Mouse (Mus musculus): Measurements from ENCODE around the gene Fance. TPM values are rescaled to one million over a fixed set of nuclear protein-coding genes. Genes with fewer than 3 reads are reported as not detected.

The Fance gene
- polyA plus RNA-seq, 1 experiment from 2014 or later: 25.9 TPM

- Histone ChIP-seq H3K9me3 (no peaks in the 10 kb centered on the region), H3K9ac (replicated peaks) (no peak overlapping the region), H3K4me3 (no peak overlapping the region), H3K4me2 (replicated peaks) (no peak overlapping the region), H3K4me1 (no peaks in the 10 kb centered on the region), H3K36me3 (no peaks in the 10 kb centered on the region), H3K27me3 (peaks cover 17% of the 10 kb centered on the region), H3K27ac (replicated peaks) (no peak overlapping the region)
- no peak for ATAC-seq (replicated peaks)
- 12% methylated on average over 10 of the region's 10 CpGs for WGBS
Observed at GRCm38 (mm10) chr17:28373821-28374220, 60.5 kb downstream of the Fance start.

GRCm38 (mm10) chr17:28374494-28374893 lies 61.2 kb downstream of the Fance start:
- 15% methylated on average over 16 of the region's 16 CpGs for WGBS
- ATAC-seq (replicated peaks): no peak

GRCm38 (mm10) chr17:28375592-28376061 lies 62.3 kb downstream of the Fance start:
- H3K4me1 ChIP-seq: no peaks in the 10 kb centered on the region
- WGBS: 21% methylated on average over 17 of the region's 17 CpGs
- no peak overlapping the region for H3K4me3 ChIP-seq
- no peak overlapping the region for H3K4me2 ChIP-seq (replicated peaks)
- H3K36me3 ChIP-seq: no peaks in the 10 kb centered on the region
- H3K9me3 ChIP-seq: no peaks in the 10 kb centered on the region
- H3K27me3 ChIP-seq: peaks cover 17% of the 10 kb centered on the region
- H3K27ac ChIP-seq (replicated peaks): no peak overlapping the region
- ATAC-seq (replicated peaks): no peak
- no peak overlapping the region for H3K9ac ChIP-seq (replicated peaks)

More at GRCm38 (mm10) chr17:28374494-28374893, 61.2 kb downstream of the Fance start:
- H3K4me1 ChIP-seq: no peaks in the 10 kb centered on the region
- no peak overlapping the region for H3K4me3 ChIP-seq
- H3K27me3 ChIP-seq: peaks cover 17% of the 10 kb centered on the region
- no peaks in the 10 kb centered on the region for H3K36me3 ChIP-seq
- H3K4me2 ChIP-seq (replicated peaks): no peak overlapping the region
- no peak overlapping the region for H3K9ac ChIP-seq (replicated peaks)
- no peaks in the 10 kb centered on the region for H3K9me3 ChIP-seq
- no peak overlapping the region for H3K27ac ChIP-seq (replicated peaks)

Other genes with a start within 250 kb of the Fance start
- 1.7 and 1.8 TPM in 2 replicates for gene Tcp11, start 232.9 kb upstream of the Fance start, polyA plus RNA-seq (2015; fragmentation: Nextera tagmentation; extraction: Ambion mirVana)
- gene Scube3, start 171.4 kb upstream of the Fance start, polyA plus RNA-seq (2015; fragmentation: Nextera tagmentation; extraction: Ambion mirVana): 3.9 and 4.2 TPM in 2 replicates
- 39.6 and 40.7 TPM in 2 replicates for gene Zfp523, start 136.4 kb upstream of the Fance start, polyA plus RNA-seq (2015; fragmentation: Nextera tagmentation; extraction: Ambion mirVana)
- gene Def6, start 105.7 kb upstream of the Fance start, polyA plus RNA-seq (2015; fragmentation: Nextera tagmentation; extraction: Ambion mirVana): 3.7 and 4.8 TPM in 2 replicates
- 1.3 and 1.4 TPM in 2 replicates for gene Ppard, start 80.8 kb upstream of the Fance start, polyA plus RNA-seq (2015; fragmentation: Nextera tagmentation; extraction: Ambion mirVana)
- 359 and 384 TPM in 2 replicates for gene Rpl10a, start 15.0 kb downstream of the Fance start, polyA plus RNA-seq (2015; fragmentation: Nextera tagmentation; extraction: Ambion mirVana)
- gene Tead3, start 37.3 kb downstream of the Fance start, polyA plus RNA-seq (2015; fragmentation: Nextera tagmentation; extraction: Ambion mirVana): 1.9 TPM in 2 replicates
- 1.2 and 1.8 TPM in 2 replicates for gene Tulp1, start 51.7 kb downstream of the Fance start, polyA plus RNA-seq (2015; fragmentation: Nextera tagmentation; extraction: Ambion mirVana)
- 32.8 and 34.6 TPM in 2 replicates for gene Fkbp5, start 204.0 kb downstream of the Fance start, polyA plus RNA-seq (2015; fragmentation: Nextera tagmentation; extraction: Ambion mirVana)
- not detected in 2 replicates for gene Armc12, start 217.3 kb downstream of the Fance start, polyA plus RNA-seq (2015; fragmentation: Nextera tagmentation; extraction: Ambion mirVana)
- not detected in 2 replicates for gene Clpsl2, start 235.9 kb downstream of the Fance start, polyA plus RNA-seq (2015; fragmentation: Nextera tagmentation; extraction: Ambion mirVana)
- not detected in 2 replicates for gene Clps, start 247.2 kb downstream of the Fance start, polyA plus RNA-seq (2015; fragmentation: Nextera tagmentation; extraction: Ambion mirVana)

Data from forebrain, embryonic 15.5 days (tissue).